Mouse (Mus musculus) stomach, postnatal 0 days (tissue): ENCODE measurements around the gene Mrpl48.

Experiments used
- CTCF ChIP-seq: IDR thresholded peaks from 2 replicates; pipeline ENCODE4 v1.5.1; 2016; ENCODE audit warnings: antibody characterized with exemption, low read depth, mild to moderate bottlenecking, moderate library complexity
- EP300 ChIP-seq: optimal IDR thresholded peaks from 2 replicates; pipeline ENCODE3; 2016; ENCODE audit warnings: antibody characterized with exemption

DNA sequence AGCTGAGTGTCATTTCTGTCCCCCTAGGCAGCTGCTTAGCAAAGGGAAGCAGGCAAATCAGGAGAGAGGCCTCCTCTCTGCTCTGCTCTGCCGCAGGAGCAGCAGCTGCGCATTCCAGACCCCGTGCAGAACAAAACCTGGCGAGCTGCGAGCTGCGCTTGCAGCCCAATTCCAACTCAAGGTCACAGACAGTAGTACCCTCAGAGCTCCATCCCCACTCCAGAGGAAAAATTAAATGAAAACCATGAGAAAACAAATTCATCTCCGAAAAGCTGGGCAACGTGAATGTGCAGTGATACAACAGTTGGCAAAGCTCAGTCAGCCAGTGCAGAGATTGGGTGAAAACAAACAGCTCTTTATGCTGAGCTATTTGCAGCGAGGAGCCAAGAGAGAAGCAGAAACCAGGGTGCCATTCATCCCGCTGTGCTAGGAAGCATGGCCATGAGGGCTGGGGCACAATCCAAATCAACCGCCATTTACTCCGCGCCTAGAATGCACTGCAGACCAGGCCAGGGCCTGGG, 52.6 kb downstream of the Mrpl48 start:
- no peak for TF ChIP-seq CTCF
- no peak for TF ChIP-seq EP300
